Mouse (Mus musculus) inflammation-experienced regulatory T-cells, adult 6 months (primary cell): ENCODE data around the gene Grk1. TPM values are rescaled to one million over a fixed set of nuclear protein-coding genes. Genes with fewer than 3 reads are reported as not detected.

Experiments
- polyA plus RNA-seq, 3 experiments: library from polyadenylated mRNA; unstranded; fragments of 100-300 nt; shearing (Covaris generic); gene quantifications; one replicate each; pipeline ENCODE4 v1.2.1; 2017

Grk1 gene
- polyA plus RNA-seq, 3 experiments from 2014 or later = not detected

Other genes starting within 250 kb of the Grk1 start
- 10 to 100 TPM; 10.1 to 22.6 (median 17.5) TPM for gene Lamp1, start 245.9 kb upstream of the Grk1 start, polyA plus RNA-seq
- 1 to 10 TPM in 2 of 3 experiments, under 1 TPM in 1; 0.48 to 6.3 (median 2.8) TPM for gene Grtp1, start 204.5 kb upstream of the Grk1 start, polyA plus RNA-seq
- not detected for gene Adprhl1, start 150.9 kb upstream of the Grk1 start, polyA plus RNA-seq
- gene Dcun1d2, start 117.0 kb upstream of the Grk1 start, polyA plus RNA-seq = 10 to 100 TPM; 16.0 to 25.2 (median 22.4) TPM
- 10 to 100 TPM; 24.1 to 28.8 (median 26.7) TPM for gene Tmco3, start 116.9 kb upstream of the Grk1 start, polyA plus RNA-seq
- 10 to 100 TPM; 33.2 to 64.7 (median 37.8) TPM for gene Tfdp1, start 66.3 kb upstream of the Grk1 start, polyA plus RNA-seq
- not detected for gene Atp4b, start 8.3 kb upstream of the Grk1 start, polyA plus RNA-seq
- gene Tmem255b, start 30.1 kb downstream of the Grk1 start, polyA plus RNA-seq = not detected
- not detected for gene Gas6, start 89.4 kb downstream of the Grk1 start, polyA plus RNA-seq
- gene 1700029H14Rik, start 157.4 kb downstream of the Grk1 start, polyA plus RNA-seq = not detected